Mouse (Mus musculus) ES-Bruce4 (cell line): ENCODE measurements around the gene Parn. TPM values are rescaled to one million over a fixed set of nuclear protein-coding genes. Genes with fewer than 3 reads are reported as not detected.

Experiments
- H3K27ac ChIP-seq: 2 replicates; pipeline ENCODE4 v1.5.1; 2012; ENCODE audit warnings: low read length, inconsistent platforms; ENCODE audit not compliant: insufficient read depth
- H3K27me3 ChIP-seq: 2 replicates; pipeline ENCODE4 v1.6.1; 2012; ENCODE audit warnings: mild to moderate bottlenecking, low read length, inconsistent platforms; ENCODE audit not compliant: control insufficient read depth, poor library complexity, insufficient read depth, severe bottlenecking
- H3K36me3 ChIP-seq: 2 replicates; pipeline ENCODE4 v1.6.1; 2012; ENCODE audit warnings: inconsistent platforms, mild to moderate bottlenecking, low read length, moderate library complexity; ENCODE audit not compliant: control insufficient read depth, poor library complexity, insufficient read depth, severe bottlenecking
- H3K4me1 ChIP-seq: one replicate; pipeline ENCODE4 v1.8.1; 2011; ENCODE audit warnings: low read length; ENCODE audit not compliant: control insufficient read depth, insufficient read depth
- H3K4me3 ChIP-seq: 2 replicates; pipeline ENCODE4 v1.5.1; 2011; ENCODE audit warnings: low read depth, mild to moderate bottlenecking, low read length
- H3K9ac ChIP-seq: 2 replicates; pipeline ENCODE4 v1.6.1; 2012; ENCODE audit warnings: low read depth, mild to moderate bottlenecking, inconsistent platforms; ENCODE audit not compliant: poor library complexity, severe bottlenecking
- H3K9me3 ChIP-seq: replicated peaks from 2 replicates; pipeline ENCODE4 v1.6.1; 2012; ENCODE audit warnings: mild to moderate bottlenecking, low read length, inconsistent platforms; ENCODE audit not compliant: control insufficient read depth, poor library complexity, insufficient read depth, severe bottlenecking
- CTCF ChIP-seq: IDR thresholded peaks from one replicate; pipeline ENCODE4 v1.8.1; 2011; ENCODE audit warnings: low read depth, low read length
- EP300 ChIP-seq: IDR thresholded peaks from 2 replicates; pipeline ENCODE4 v1.6.1; 2011; ENCODE audit warnings: low read depth, low read length; ENCODE audit not compliant: insufficient read depth
- POLR2A ChIP-seq: IDR thresholded peaks from one replicate; pipeline ENCODE4 v1.8.1; 2011; ENCODE audit warnings: low read length; ENCODE audit not compliant: insufficient read depth
- polyA plus RNA-seq: library from polyadenylated mRNA; stranded (reverse); fragments of >200 nt; gene quantifications from 2 replicates; pipeline ENCODE4 v1.2.4, GENCODE M21; 2011; ENCODE audit warnings: low read depth; ENCODE audit not compliant: missing spikeins, insufficient read depth, insufficient read length

The Parn gene
- polyA plus RNA-seq, 1 experiment: 68.0 TPM

DNA sequence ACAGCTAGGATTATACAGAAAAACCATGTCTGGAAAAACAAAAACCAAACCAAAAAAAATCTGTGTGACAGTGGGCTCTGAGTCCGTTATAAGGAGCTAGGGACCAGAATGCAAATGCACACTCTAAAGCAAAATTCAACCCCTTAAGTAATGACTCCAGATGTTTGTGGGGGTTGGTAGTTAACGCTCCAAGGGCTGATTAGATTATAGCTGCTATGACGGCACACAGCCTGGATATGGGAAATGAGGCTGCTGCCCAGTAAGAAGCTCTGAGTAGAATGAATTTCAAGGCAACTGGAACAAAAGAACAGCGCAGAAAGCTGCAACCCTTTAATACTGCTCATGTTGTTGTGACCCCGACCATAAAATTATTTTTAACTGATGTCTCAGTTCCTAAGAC lies 52.7 kb downstream of the Parn start:
- H3K9ac ChIP-seq: no peak overlapping the region
- no peak for TF ChIP-seq EP300
- no peak for TF ChIP-seq POLR2A
- TF ChIP-seq CTCF: no peak
- H3K9me3 ChIP-seq: no peaks in the 10 kb centered on the region

DNA sequence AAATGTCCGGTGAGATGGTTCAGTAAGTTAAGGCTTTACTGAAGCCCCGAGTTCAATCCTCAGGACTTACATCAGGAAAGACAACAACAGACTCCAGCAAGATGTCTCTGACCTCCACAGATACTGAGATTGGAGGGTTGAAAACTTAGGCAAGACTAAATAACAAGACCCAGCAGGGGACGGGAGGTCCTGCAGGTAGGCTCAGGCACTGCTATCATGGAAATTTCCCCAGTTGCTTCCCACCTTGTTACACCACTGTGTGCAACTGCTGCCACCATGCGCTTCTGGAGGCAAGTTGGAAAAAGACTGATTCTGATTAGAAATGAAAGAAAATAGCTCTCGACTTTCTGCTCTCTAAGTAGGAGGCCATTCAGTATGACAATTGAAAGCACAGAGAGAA lies 55.4 kb downstream of the Parn start:
- Histone ChIP-seq H3K27me3 (no peaks in the 10 kb centered on the region), H3K36me3 (peaks cover 3% of the 10 kb centered on the region), H3K9me3 (no peaks in the 10 kb centered on the region), H3K4me3 (no peak overlapping the region), H3K4me1 (no peaks in the 10 kb centered on the region), H3K27ac (no peak overlapping the region), H3K9ac (no peak overlapping the region)
- TF ChIP-seq POLR2A: no peak
- no peak for TF ChIP-seq EP300
- no peak for TF ChIP-seq CTCF

More for the DNA sequence above, 52.7 kb downstream of the Parn start:
- Histone ChIP-seq H3K27ac (no peak overlapping the region), H3K27me3 (no peaks in the 10 kb centered on the region), H3K36me3 (peaks cover 3% of the 10 kb centered on the region), H3K4me3 (no peak overlapping the region), H3K4me1 (no peaks in the 10 kb centered on the region)

DNA sequence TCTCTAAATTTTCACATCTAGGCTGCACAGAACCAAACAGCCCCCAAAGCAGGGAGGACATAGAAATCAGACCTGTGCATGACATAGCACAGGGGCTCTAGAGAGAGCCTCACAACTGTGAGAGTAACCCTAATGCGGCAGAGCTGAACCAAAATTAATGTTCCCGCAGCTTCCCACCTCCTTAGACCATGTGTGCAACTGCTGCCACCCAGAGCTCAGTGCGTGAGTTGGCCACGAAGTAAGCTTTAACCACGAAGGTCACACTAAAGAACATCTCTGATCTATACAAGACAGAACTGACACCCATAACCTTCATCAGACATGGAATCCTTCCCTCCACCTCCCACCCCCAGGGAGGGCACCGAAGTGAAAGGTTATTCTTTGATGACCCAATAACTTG lies 55.9 kb downstream of the Parn start:
- Histone ChIP-seq H3K27ac (no peak overlapping the region), H3K4me3 (no peak overlapping the region), H3K4me1 (no peaks in the 10 kb centered on the region), H3K27me3 (no peaks in the 10 kb centered on the region), H3K9ac (no peak overlapping the region), H3K9me3 (no peaks in the 10 kb centered on the region), H3K36me3 (peaks cover under 1% of the 10 kb centered on the region)
- no peak for TF ChIP-seq EP300
- TF ChIP-seq CTCF: peak; percentile 3
- no peak for TF ChIP-seq POLR2A

DNA sequence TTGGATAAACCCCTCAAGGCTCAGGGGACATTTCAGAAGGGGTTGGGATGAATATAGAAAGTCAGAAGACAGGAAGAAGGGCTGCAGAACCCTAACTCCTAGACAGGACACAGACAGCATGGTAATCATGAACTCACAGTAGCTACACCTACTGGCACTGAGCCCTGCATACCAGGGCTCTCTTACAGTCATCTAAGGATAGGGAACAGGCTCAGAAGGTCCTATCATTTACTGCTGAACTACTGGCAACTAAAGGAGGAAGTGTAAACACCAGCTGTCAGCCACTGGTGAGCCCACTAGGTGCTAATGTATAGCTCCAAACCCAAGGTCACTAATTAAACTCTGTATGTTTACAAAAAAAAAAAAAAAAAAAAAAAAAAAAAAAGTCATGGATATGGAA lies 56.6 kb downstream of the Parn start:
- Histone ChIP-seq H3K27me3 (no peaks in the 10 kb centered on the region), H3K4me1 (no peaks in the 10 kb centered on the region), H3K9ac (no peak overlapping the region), H3K4me3 (no peak overlapping the region), H3K36me3 (no peaks in the 10 kb centered on the region; the same call in 1 of the 2 replicates), H3K9me3 (no peaks in the 10 kb centered on the region), H3K27ac (no peak overlapping the region)
- TF ChIP-seq POLR2A (no peak), CTCF (no peak), EP300 (no peak)

DNA sequence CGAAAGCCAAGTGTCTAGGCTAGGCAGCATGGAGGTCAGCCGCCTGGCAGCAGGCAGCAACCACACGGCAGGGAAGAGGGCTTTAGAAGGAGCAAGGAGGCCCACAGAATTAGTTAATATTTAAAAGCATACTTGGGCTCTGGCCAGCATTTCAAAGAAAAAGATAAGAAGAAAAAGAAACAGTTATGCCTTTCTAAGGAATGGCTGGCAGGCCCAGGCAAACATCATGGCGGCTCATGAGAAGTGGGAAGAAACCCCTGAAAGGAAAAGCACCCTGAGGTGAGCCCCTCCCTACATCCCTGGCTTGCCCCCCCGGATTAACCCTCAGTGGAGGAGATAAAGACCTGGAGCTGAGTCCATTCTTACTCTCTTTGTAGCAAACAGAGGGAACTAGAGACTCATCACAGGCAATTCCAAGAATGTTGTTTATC lies 57.0 kb downstream of the Parn start:
- Histone ChIP-seq H3K36me3 (peaks cover 2% of the 10 kb centered on the region; the same call in 1 of the 2 replicates), H3K4me1 (no peaks in the 10 kb centered on the region), H3K9me3 (no peaks in the 10 kb centered on the region), H3K27ac (no peak overlapping the region), H3K27me3 (no peaks in the 10 kb centered on the region), H3K9ac (no peak overlapping the region), H3K4me3 (no peak overlapping the region)
- TF ChIP-seq EP300 (no peak), CTCF (no peak)

DNA sequence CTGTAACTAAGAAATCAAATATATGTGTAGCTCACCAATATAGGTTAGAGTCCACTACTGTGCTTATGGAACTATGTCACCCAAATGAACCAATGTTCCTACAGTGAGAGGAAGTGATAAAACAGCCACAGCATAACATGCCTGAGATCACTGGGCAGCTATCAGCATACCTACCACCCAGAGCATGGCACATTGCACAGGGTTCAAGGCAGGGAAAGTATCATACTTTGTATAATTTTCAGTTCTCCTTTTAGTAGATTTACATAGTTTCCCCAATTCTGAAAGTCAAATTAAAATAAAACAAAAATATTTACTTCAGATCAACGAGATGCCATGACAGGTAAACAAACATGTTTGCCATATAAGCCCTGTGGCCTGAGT lies 59.3 kb downstream of the Parn start:
- no peaks in the 10 kb centered on the region for H3K4me1 ChIP-seq
- no peaks in the 10 kb centered on the region for H3K27me3 ChIP-seq
- TF ChIP-seq CTCF (no peak), POLR2A (no peak), EP300 (no peak)
- no peak overlapping the region for H3K9ac ChIP-seq
- H3K4me3 ChIP-seq: no peak overlapping the region
- no peak overlapping the region for H3K27ac ChIP-seq
- H3K9me3 ChIP-seq: no peaks in the 10 kb centered on the region
- peaks cover 7% of the 10 kb centered on the region; the same call in 1 of the 2 replicates for H3K36me3 ChIP-seq
